Mouse (Mus musculus): Measurements from ENCODE around the gene Pradc1. TPM values are rescaled to one million over a fixed set of nuclear protein-coding genes. Genes with fewer than 3 reads are reported as not detected.

Pradc1 gene
- total RNA-seq, 2 experiments from 2014 or later, result 25.3 to 26.0 TPM

DNA sequence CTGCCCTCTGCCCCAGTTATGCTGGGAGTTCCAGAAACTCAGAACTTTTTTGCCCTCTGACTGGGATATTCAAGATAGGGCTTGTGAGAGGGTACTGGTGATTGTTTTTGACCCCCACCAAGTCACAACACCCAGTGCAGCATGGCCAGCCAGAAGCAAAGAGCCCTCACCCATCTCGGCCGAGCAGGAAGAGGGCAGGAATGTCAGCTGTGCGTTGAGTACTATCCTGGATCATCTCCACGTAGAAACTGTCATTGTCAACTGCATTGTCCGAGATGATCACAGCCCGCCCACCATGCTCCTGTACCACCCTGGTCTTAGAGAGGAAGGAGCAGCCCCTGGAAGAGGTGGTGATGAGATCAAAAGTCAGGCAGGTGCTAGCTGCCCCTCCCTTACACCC is 4.4 kb downstream of the Pradc1 start:
- Histone ChIP-seq H3K4me3 (no peak overlapping the region), H3K27ac (no peak overlapping the region)
- intact Hi-C loops (cut with DNase I), result no loop called here
- DNase-seq (ENCODE audit: extremely low spot score in 1 of 2, low spot score in 2 of 2), result no peak
- TF ChIP-seq CTCF (IDR thresholded peaks at IDR 0.05), result no peak

DNA sequence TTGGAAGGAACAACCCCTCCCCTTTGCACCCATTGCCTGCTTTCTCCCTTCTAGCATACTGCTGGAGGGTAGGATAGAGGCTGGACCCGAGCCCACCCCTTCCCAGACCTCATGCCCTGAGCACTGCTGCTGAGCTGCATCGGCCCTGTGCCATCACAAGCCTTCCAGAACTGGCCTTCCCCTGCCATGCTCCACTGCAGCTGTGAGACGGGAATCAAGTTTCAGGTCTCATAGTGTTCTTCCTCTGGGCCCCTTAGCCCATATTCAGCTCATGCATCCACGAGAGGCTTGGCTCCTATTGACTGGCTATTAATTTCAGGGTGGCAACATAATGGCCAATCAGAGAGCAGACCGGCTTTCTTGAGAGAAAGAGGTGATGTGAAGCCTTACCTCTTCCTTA is 6.5 kb downstream of the Pradc1 start:
- intact Hi-C loops (cut with DNase I), result no loop called here
- DNase-seq (ENCODE audit: extremely low spot score in 1 of 2, low spot score in 2 of 2), result no peak
- TF ChIP-seq CTCF (IDR thresholded peaks at IDR 0.05), result no peak
- no peak overlapping the region for H3K4me3 ChIP-seq
- H3K27ac ChIP-seq, result no peak overlapping the region

DNA sequence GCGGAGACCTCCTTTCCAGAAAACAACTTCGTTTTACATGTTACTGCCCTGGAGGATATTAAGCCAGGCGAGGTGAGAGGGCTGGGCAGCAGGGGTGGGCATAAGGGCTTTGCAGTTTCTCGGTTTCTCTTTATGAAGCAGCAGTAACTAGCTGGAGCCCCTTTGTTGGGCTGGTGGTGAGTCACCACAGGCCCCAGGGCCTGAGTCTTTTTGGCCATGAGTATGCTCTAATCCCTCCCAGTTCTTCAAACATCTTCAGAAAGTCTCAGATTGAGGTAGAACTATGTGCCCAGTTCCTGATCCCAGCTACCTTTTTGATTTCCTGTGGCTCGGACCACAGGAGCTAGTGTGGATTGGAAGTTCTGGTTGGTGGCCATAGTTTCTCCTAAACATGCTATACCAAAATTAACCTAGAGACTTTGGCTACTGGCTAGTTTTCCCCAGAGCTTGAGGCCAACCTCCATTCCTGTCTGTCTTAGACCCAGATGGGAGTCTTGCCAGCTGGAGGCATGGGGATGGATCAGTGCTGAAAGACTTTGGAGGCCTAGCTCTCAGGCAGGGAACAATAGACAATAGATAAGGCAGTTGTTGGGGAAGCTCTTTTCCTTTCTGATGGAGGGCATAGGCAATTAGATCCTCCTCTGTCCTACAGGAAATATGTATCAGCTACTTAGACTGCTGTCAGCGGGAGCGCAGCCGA is 7.4 kb downstream of the Pradc1 start:
- intact Hi-C loops (cut with DNase I), result no loop called here
- TF ChIP-seq CTCF (IDR thresholded peaks at IDR 0.05), result no peak
- DNase-seq (ENCODE audit: extremely low spot score in 1 of 2, low spot score in 2 of 2), result no peak
- no peak overlapping the region for H3K27ac ChIP-seq
- no peak overlapping the region for H3K4me3 ChIP-seq

DNA sequence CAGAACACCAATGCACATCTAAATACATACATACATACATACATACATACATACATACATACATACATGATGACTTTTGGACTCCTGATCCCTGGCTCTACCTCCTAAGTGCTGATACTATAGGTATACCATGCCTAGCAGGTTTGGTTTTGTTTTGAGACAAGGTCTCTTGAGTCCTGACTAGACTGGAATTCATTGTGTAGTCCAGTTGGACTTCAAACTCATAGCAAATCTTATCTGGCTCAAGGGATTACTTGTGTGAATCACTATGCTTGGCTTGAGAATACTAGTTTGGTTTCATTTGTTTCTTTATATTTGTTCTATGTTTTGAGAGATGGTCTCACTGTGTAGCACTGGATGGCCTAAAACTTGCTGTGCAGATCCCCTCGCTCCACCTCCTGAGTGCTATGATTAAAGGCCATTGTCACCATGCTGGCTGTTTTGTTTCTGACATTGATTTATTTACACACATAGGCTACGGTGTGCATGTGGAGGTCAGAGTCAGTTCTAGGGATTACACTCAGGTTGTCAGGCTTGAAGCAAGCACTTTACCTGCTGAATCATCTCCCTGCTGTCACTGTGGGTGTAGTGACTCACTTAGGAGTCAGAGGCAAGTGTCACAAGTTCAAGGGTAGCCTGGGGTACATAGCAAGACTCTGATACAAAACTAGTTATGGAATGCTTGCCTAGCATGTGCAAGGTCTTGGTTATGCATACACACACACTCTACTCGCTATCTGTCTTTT is 8.1 kb downstream of the Pradc1 start:
- no peak for DNase-seq (ENCODE audit: extremely low spot score in 1 of 2, low spot score in 2 of 2)
- intact Hi-C loops (cut with DNase I), result no loop called here
- Histone ChIP-seq H3K4me3 (no peak overlapping the region), H3K27ac (peak overlapping the region; percentile 15; the same call in 1 of the 2 replicates)
- TF ChIP-seq CTCF (IDR thresholded peaks at IDR 0.05), result no peak

DNA sequence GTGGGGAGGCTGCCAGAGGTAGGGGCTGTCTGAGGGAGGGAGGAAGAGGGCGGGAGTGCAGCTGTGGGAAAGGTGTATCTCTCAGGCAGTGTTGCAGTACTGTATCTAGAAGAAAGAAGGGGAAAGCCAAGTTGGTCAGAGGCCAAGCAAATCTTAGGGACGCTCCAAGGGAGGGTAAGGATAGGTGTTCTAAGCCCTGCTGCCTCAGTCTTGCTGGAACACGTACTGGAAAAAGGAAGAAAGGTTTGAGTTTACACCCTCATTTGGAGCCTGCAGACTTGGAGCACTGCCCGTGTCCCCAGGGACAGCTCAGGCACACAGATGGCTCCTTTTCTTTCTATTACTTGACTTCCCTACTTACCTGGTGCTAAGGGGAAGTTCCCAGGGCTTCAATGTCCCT is 10.6 kb downstream of the Pradc1 start:
- no peak for DNase-seq (ENCODE audit: extremely low spot score in 1 of 2, low spot score in 2 of 2)
- Histone ChIP-seq H3K27ac (no peak overlapping the region), H3K4me3 (no peak overlapping the region)
- no peak for TF ChIP-seq CTCF (IDR thresholded peaks at IDR 0.05)
- intact Hi-C loops (cut with DNase I), result no loop called here

DNA sequence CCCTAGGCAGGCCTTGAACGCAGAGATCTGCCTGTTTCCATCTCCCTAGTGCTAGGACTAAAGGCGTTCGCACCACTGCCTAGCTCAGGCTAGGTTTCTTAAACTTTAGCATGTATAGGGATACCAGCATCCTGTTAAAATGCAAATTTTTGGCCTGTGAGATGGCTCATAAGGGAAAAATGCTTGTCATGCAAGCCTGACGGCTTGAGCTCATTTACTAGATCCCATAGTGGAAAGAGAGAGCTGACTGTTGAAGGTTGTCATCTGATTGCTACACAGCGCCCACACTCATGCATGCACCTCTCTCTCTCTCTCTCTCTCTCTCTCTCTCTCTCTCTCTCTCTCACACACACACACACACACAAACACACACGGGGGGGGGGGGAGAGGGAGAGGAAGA is 15.1 kb downstream of the Pradc1 start:
- no peak for TF ChIP-seq CTCF (IDR thresholded peaks at IDR 0.05)
- H3K4me3 ChIP-seq, result no peak overlapping the region
- intact Hi-C loops (cut with DNase I), result no loop called here
- no peak overlapping the region for H3K27ac ChIP-seq
- DNase-seq (ENCODE audit: extremely low spot score in 1 of 2, low spot score in 2 of 2), result no peak

DNA sequence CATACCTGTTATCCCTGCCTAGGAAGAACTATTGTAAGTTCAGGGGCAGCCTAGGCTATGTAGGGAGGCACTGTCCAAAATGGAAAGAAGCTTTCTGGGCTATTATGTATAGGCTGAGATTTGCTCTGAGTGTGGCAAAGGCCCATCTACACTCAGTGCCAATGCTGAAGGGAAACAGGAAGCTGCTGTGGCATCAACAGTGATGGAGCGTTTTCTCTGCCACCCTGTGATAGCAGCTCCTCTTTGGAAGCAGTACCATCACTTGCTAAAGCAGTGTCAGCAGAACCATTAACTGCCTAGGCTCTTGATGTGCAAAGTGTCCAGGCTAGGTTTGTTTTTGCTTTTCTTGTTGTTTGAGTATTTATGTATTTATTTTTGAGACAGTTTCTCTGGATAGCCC is 15.6 kb downstream of the Pradc1 start:
- no peak overlapping the region for H3K4me3 ChIP-seq
- TF ChIP-seq CTCF (IDR thresholded peaks at IDR 0.05), result no peak
- DNase-seq (ENCODE audit: extremely low spot score in 1 of 2, low spot score in 2 of 2), result no peak
- H3K27ac ChIP-seq, result no peak overlapping the region
- intact Hi-C loops (cut with DNase I), result no loop called here

DNA sequence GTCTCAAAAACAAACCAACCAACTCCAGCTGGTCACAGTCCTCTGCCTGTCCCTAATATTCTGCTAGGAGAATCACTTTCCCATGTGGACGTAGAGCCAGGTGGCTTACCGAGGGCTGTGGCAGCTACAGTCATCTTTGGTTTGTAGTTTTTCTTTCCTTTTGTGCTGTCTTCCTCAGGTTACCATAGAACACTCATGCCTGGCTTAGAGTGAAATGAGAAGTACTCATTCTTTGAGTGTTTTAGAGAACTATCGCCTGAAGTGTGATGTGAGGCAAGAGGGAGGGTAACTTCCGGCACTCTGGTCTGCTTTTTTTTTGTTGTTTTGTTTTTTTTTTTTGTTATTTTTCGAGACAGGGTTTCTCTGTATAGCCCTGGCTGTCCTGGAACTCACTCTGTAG is 17.9 kb downstream of the Pradc1 start:
- intact Hi-C loops (cut with DNase I), result no loop called here
- DNase-seq (ENCODE audit: extremely low spot score in 1 of 2, low spot score in 2 of 2), result no peak
- no peak for TF ChIP-seq CTCF (IDR thresholded peaks at IDR 0.05)
- Histone ChIP-seq H3K4me3 (no peak overlapping the region), H3K27ac (no peak overlapping the region)

DNA sequence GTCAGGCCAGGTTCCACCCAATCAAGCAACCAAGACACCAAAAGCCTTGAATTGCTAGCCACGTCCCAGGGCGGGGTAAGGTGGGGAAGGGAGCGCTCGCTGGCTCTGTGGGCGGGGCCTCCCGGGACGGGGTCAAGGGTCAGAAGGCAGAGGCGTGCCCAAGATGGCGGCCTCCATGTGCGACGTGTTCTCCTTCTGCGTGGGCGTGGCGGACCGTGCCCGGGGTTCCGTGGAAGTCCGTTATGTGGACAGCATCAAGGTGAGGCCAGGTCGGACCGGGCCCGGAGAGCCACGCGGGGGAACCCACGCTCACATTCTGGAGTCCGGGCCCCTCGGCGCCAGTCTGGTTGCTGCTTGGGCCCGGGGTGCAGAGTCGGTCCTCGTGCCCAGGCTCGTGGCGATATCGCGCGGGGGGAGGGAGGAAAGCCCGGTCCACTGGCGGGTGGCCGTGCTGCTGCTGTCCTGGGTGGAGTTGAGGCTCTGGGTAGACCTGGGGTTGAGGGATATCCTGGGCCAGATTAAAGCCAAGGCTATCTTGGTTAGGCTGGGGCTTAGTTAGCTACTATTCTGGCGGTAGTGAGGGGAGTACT is 19.8 kb downstream of the Pradc1 start, which contains the start of gene Smyd5:
Gene Smyd5, plus strand, starts transcription at position 148 of the 590 bp plus-strand sequence.
- peak within 1 kb of the TSS; percentile 61; the same call in 1 of the 2 replicates for H3K27ac ChIP-seq
- no peak for TF ChIP-seq CTCF (IDR thresholded peaks at IDR 0.05)

DNA sequence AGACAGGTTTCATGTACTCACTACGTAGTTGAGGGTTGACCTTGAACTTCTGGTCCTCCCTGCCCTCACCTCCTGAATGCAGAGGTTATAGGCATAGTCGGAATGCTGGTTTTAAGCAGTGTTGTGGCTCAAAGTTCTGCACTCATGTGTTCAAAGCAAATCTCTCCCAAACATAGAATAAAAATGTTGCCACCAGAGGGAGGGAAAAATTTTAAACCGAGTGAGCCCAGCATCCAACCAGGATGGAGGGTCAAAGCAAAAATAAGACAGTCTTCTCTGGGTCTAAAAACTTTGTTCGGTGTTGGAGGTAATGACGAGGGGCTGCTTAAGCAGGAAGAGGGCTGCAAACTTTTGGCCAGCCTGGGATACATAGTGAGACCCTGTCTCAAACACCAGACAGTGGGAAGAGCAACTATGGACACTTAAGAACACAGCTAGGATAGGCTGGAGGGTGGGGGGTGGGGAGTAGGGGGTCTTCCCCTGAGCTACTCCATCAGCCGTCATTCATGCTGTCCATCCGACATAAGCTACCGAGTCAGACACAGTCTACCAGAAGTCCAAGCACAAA is 20.4 kb downstream of the Pradc1 start:
- Histone ChIP-seq H3K27ac (peak overlapping the region; percentile 61; the same call in 1 of the 2 replicates), H3K4me3 (peak overlapping the region; percentile 85)
- DNase-seq (ENCODE audit: extremely low spot score in 1 of 2, low spot score in 2 of 2), result no peak
- intact Hi-C loops (cut with DNase I), result no loop called here
- peak; percentile 13 for TF ChIP-seq CTCF (IDR thresholded peaks at IDR 0.05)

More for the DNA sequence above, 19.8 kb downstream of the Pradc1 start, which contains the start of gene Smyd5:
- peak within 1 kb of the TSS; percentile 85 for H3K4me3 ChIP-seq
- intact Hi-C loops (cut with DNase I), result no loop called here
- DNase-seq (ENCODE audit: extremely low spot score in 1 of 2, low spot score in 2 of 2), result peak; percentile 84 to 87

DNA sequence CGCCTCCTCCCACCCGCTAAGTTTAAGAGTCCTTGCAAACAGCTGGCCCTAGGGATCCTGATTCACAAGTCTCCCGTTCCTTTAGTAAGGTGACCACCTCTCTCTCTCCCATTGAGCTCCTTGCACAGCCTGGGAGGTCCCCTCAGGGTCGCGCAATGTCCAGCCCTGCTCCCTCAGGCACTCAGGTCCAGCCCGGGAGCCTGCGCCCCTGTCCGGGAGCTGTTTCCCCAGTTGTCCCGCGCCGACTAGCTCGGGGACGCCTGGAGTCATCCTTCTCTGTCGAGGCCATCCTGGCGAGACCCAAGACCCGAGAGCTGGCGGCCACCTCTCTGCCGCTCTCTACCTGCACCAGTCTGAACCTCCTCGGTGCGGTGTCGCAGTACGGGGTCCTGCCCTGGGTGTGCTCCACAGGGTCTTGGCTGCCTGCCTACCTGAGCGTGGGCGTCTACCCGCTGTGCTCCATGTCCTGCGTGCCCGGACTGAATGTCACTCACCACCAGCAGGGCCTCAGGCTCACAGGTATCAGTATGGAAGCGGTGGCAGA is 27.9 kb downstream of the Pradc1 start, which contains the start of gene Noto:
Gene Noto, plus strand, starts transcription at position 51 of the 544 bp plus-strand sequence.
- TF ChIP-seq CTCF (IDR thresholded peaks at IDR 0.05), result no peak
- H3K27ac ChIP-seq, result no peak within 1 kb of the TSS
- H3K4me3 ChIP-seq, result no peak within 1 kb of the TSS
- intact Hi-C loops (cut with DNase I), result no loop called here
- no peak for DNase-seq (ENCODE audit: extremely low spot score in 1 of 2, low spot score in 2 of 2)

Data from left cerebral cortex, adult 2 months (tissue).